Mouse (Mus musculus): ENCODE results near the gene Ust. TPM values are rescaled to one million over a fixed set of nuclear protein-coding genes. Genes with fewer than 3 reads are reported as not detected.

The Ust gene
- polyA plus RNA-seq, 1 experiment from 2014 or later, result 10.5 TPM

DNA sequence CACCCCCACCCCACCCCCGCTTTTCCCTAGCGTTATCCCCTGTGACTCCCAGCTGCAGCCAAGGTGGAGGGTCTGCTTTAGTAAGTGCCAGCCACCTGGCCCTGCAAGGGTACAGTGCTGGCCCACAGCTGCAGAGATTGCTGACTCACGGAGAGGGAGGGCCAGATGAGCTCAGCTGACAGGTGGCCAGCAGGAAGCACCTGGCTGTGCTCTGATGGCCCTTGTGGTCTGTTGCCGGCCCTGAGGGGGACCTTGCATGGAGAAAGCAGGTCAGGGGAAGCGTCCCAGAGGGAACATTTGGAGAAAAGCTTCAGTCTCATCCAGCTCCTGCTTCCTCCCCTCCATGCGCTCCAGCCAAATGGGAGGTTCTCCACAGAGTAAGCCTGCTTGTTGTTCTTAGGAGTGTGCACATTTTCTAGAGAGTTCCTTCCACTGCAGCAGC lies 231.3 kb downstream of the Ust start:
- ATAC-seq (ENCODE audit: low read depth), result peak; percentile 49; the same call in 1 of the 2 replicates
- Histone ChIP-seq H3K4me1 (ENCODE audit: control insufficient read depth, insufficient read depth, low read length) (peaks cover 3% of the 10 kb centered on the region; the same call in 1 of the 2 replicates), H3K27ac (ENCODE audit: low read depth, low read length) (no peak overlapping the region), H3K9ac (replicated peaks; ENCODE audit: low read depth, low read length) (no peak overlapping the region), H3K4me3 (ENCODE audit: low read depth, low read length) (no peak overlapping the region), H3K27me3 (ENCODE audit: control insufficient read depth, insufficient read depth, low read length) (no peaks in the 10 kb centered on the region), H3K4me2 (ENCODE audit: low read depth, low read length) (no peak overlapping the region), H3K36me3 (ENCODE audit: control insufficient read depth, insufficient read depth, low read length) (no peaks in the 10 kb centered on the region), H3K9me3 (ENCODE audit: control insufficient read depth, low read length) (no peaks in the 10 kb centered on the region)
- 26% methylated on average over 6 of the region's 6 CpGs for WGBS

DNA sequence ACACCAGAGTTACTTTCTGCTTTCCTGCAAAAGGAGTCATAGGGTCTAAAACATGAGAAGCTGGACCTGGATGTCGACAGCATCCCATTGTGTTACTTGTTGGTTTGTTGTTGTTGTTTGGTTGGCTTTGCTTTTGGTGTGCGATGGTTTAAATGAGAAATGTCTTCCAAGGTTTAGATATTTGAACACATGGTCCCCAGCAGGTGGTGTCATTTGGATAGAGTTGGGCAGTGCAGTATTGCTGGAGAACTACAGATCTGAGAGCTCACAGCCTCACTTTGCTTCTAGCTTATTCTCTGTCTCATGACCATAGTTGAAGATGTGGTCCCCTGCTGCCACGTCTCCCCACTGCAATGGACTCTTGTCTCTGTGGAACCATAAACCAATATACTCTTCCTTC lies 234.6 kb downstream of the Ust start:
- H3K36me3 ChIP-seq (ENCODE audit: control insufficient read depth, insufficient read depth, low read length), result no peaks in the 10 kb centered on the region
- WGBS, result 80% methylated on average over 3 of the region's 3 CpGs
- no peak overlapping the region for H3K9ac ChIP-seq (replicated peaks; ENCODE audit: low read depth, low read length)
- H3K27ac ChIP-seq (ENCODE audit: low read depth, low read length), result no peak overlapping the region
- no peak for ATAC-seq (ENCODE audit: low read depth)
- peaks cover 3% of the 10 kb centered on the region; the same call in 1 of the 2 replicates for H3K4me1 ChIP-seq (ENCODE audit: control insufficient read depth, insufficient read depth, low read length)
- H3K9me3 ChIP-seq (ENCODE audit: control insufficient read depth, low read length), result no peaks in the 10 kb centered on the region
- no peaks in the 10 kb centered on the region for H3K27me3 ChIP-seq (ENCODE audit: control insufficient read depth, insufficient read depth, low read length)
- no peak overlapping the region for H3K4me2 ChIP-seq (ENCODE audit: low read depth, low read length)
- no peak overlapping the region for H3K4me3 ChIP-seq (ENCODE audit: low read depth, low read length)

DNA sequence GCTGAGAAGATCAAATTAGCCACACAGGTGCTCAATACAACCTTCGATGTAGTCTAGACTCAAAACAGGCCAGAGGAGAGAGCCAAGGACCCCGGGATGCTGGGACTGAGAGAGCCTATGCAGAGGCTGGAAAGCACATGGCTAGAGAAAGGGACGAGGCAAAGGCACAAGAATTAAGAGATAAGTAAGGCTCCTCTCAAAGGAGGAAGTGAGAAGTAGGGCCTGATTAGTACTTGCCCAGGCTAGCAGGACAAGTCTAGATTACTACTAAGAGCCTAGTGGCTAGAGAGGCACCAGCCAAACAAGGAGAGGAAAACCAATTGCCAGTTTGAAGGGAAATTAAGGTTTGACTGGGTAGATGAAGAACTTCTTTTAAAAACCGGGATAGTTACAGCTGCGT lies 241.5 kb downstream of the Ust start:
- 85% methylated on average over 5 of the region's 5 CpGs for WGBS
- H3K9me3 ChIP-seq (ENCODE audit: control insufficient read depth, low read length), result no peaks in the 10 kb centered on the region
- no peaks in the 10 kb centered on the region for H3K36me3 ChIP-seq (ENCODE audit: control insufficient read depth, insufficient read depth, low read length)
- ATAC-seq (ENCODE audit: low read depth), result no peak
- H3K27ac ChIP-seq (ENCODE audit: low read depth, low read length), result no peak overlapping the region
- no peaks in the 10 kb centered on the region for H3K27me3 ChIP-seq (ENCODE audit: control insufficient read depth, insufficient read depth, low read length)
- no peak overlapping the region for H3K4me2 ChIP-seq (ENCODE audit: low read depth, low read length)
- no peak overlapping the region for H3K9ac ChIP-seq (replicated peaks; ENCODE audit: low read depth, low read length)
- H3K4me1 ChIP-seq (ENCODE audit: control insufficient read depth, insufficient read depth, low read length), result no peaks in the 10 kb centered on the region
- no peak overlapping the region for H3K4me3 ChIP-seq (ENCODE audit: low read depth, low read length)

DNA sequence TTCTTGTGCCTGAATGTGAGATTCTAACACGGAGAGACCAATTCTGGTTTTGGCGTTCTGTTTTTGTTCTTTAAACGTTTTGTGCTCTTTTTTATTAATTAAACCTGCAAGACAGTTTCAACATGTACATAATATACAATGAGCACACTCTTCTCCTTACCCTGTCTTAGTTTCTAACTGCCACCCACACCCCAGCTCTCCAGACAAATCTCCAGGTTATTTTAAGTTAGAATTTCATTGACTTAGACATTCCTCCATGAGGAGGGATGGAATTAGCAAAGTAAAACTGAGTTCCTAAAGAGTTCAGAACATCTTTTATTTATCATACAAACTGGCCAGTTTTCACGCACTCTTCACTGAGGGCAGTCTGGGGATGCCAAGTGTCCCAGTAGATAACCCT lies 248.9 kb downstream of the Ust start:
- WGBS, result 89% methylated on average over 4 of the region's 4 CpGs
- no peak for ATAC-seq (ENCODE audit: low read depth)
- Histone ChIP-seq H3K4me1 (ENCODE audit: control insufficient read depth, insufficient read depth, low read length) (no peaks in the 10 kb centered on the region), H3K27me3 (ENCODE audit: control insufficient read depth, insufficient read depth, low read length) (no peaks in the 10 kb centered on the region), H3K4me3 (ENCODE audit: low read depth, low read length) (no peak overlapping the region), H3K27ac (ENCODE audit: low read depth, low read length) (no peak overlapping the region), H3K36me3 (ENCODE audit: control insufficient read depth, insufficient read depth, low read length) (no peaks in the 10 kb centered on the region), H3K9ac (replicated peaks; ENCODE audit: low read depth, low read length) (no peak overlapping the region), H3K4me2 (ENCODE audit: low read depth, low read length) (no peak overlapping the region), H3K9me3 (ENCODE audit: control insufficient read depth, low read length) (no peaks in the 10 kb centered on the region)

DNA sequence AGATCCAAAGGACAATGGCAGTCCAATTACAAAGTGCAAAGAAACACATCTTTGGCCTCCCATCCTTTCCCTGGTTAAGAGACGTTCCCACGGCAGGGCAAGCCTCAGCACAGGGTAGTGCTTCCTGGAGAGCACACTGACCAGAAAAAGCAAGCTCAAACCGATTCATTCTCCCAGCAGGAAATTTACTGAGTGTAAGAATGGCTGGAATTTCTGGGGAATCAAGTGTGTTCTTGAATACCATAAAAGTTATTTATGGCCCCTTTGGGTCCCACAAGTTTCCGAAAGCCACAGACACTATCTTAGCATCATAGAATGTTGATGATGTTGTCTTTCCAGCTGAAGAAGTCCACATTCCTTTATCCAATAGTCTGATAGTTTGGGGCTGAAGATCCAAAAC lies 258.9 kb downstream of the Ust start:
- H3K27me3 ChIP-seq (ENCODE audit: control insufficient read depth, insufficient read depth, low read length), result no peaks in the 10 kb centered on the region
- H3K4me2 ChIP-seq (ENCODE audit: low read depth, low read length), result no peak overlapping the region
- H3K4me1 ChIP-seq (ENCODE audit: control insufficient read depth, insufficient read depth, low read length), result no peaks in the 10 kb centered on the region
- ATAC-seq (ENCODE audit: low read depth), result no peak
- H3K36me3 ChIP-seq (ENCODE audit: control insufficient read depth, insufficient read depth, low read length), result no peaks in the 10 kb centered on the region
- no peak overlapping the region for H3K9ac ChIP-seq (replicated peaks; ENCODE audit: low read depth, low read length)
- 6% methylated on average over 4 of the region's 4 CpGs for WGBS
- no peak overlapping the region for H3K4me3 ChIP-seq (ENCODE audit: low read depth, low read length)
- no peaks in the 10 kb centered on the region for H3K9me3 ChIP-seq (ENCODE audit: control insufficient read depth, low read length)
- H3K27ac ChIP-seq (ENCODE audit: low read depth, low read length), result no peak overlapping the region

DNA sequence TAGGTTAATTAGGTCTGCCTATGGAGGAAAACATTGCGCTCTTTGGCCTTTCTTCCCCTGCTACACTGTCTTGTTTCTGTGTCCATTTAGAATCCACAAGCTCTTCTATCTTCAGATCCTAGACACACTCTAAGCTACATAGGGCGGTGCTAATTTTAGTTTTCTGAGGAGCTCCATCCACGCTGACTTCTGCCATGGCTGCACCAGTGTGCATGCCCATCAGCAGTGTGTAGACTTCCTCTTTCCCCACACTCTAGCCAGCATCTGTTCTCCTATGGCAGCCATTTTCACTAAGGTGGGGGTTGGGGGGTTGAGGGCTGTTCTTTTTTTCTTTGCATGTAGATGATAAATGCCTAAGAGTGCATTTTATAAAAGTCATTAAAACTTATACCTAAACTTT lies 268.6 kb downstream of the Ust start:
- Histone ChIP-seq H3K4me2 (ENCODE audit: low read depth, low read length) (no peak overlapping the region), H3K27ac (ENCODE audit: low read depth, low read length) (no peak overlapping the region), H3K4me3 (ENCODE audit: low read depth, low read length) (no peak overlapping the region), H3K9ac (replicated peaks; ENCODE audit: low read depth, low read length) (no peak overlapping the region), H3K36me3 (ENCODE audit: control insufficient read depth, insufficient read depth, low read length) (no peaks in the 10 kb centered on the region), H3K4me1 (ENCODE audit: control insufficient read depth, insufficient read depth, low read length) (no peaks in the 10 kb centered on the region), H3K9me3 (ENCODE audit: control insufficient read depth, low read length) (no peaks in the 10 kb centered on the region), H3K27me3 (ENCODE audit: control insufficient read depth, insufficient read depth, low read length) (no peaks in the 10 kb centered on the region)
- no peak for ATAC-seq (ENCODE audit: low read depth)
- WGBS, result 97% methylated on average over 3 of the region's 3 CpGs

DNA sequence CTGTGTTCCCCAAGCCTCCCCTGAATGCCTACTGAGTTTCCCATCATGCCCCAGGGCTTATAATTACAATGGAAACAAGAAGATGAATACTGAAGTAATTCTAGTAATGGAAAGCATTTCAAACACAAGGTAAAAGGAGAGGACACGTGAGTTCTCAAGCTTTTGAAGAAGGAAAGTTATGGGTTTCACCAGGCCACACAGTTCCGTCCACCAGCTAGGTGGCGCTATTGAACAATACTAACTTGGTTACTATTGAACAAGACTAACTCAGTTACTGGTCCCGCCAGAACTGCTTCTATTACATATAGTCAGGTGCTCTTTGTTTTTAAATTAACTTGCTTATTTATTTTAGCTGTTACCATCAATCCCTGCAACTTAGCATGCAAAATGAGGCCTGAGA lies 276.3 kb downstream of the Ust start:
- no peak overlapping the region for H3K27ac ChIP-seq (ENCODE audit: low read depth, low read length)
- no peaks in the 10 kb centered on the region for H3K36me3 ChIP-seq (ENCODE audit: control insufficient read depth, insufficient read depth, low read length)
- ATAC-seq (ENCODE audit: low read depth), result no peak
- 18% methylated on average over 4 of the region's 4 CpGs for WGBS
- no peaks in the 10 kb centered on the region for H3K27me3 ChIP-seq (ENCODE audit: control insufficient read depth, insufficient read depth, low read length)
- H3K4me1 ChIP-seq (ENCODE audit: control insufficient read depth, insufficient read depth, low read length), result no peaks in the 10 kb centered on the region
- H3K4me3 ChIP-seq (ENCODE audit: low read depth, low read length), result no peak overlapping the region
- H3K9ac ChIP-seq (replicated peaks; ENCODE audit: low read depth, low read length), result no peak overlapping the region
- H3K4me2 ChIP-seq (ENCODE audit: low read depth, low read length), result no peak overlapping the region
- H3K9me3 ChIP-seq (ENCODE audit: control insufficient read depth, low read length), result no peaks in the 10 kb centered on the region

DNA sequence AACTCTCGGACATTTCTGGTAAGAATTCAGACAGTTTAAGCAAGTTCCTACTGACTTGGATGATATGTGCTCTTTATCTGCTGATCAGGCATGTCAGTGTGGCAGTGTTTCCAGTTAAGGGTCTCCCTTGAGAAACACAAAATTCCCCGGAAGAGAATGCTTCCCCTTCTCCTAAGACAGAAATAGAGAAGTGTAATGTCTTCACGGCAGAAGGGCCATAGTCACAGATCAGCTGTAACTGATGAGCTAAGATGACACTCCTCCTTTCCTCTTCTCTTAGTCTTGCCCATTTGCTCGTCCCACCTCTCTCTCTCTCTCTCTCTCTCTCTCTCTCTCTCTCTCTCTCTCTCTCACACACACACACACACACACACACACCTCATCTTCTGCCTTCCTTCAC lies 277.9 kb downstream of the Ust start:
- H3K4me1 ChIP-seq (ENCODE audit: control insufficient read depth, insufficient read depth, low read length), result no peaks in the 10 kb centered on the region
- no peak for ATAC-seq (ENCODE audit: low read depth)
- H3K27me3 ChIP-seq (ENCODE audit: control insufficient read depth, insufficient read depth, low read length), result no peaks in the 10 kb centered on the region
- no peak overlapping the region for H3K9ac ChIP-seq (replicated peaks; ENCODE audit: low read depth, low read length)
- 69% methylated on average over 4 of the region's 4 CpGs for WGBS
- H3K9me3 ChIP-seq (ENCODE audit: control insufficient read depth, low read length), result no peaks in the 10 kb centered on the region
- no peaks in the 10 kb centered on the region for H3K36me3 ChIP-seq (ENCODE audit: control insufficient read depth, insufficient read depth, low read length)
- H3K4me2 ChIP-seq (ENCODE audit: low read depth, low read length), result no peak overlapping the region
- H3K4me3 ChIP-seq (ENCODE audit: low read depth, low read length), result no peak overlapping the region
- H3K27ac ChIP-seq (ENCODE audit: low read depth, low read length), result no peak overlapping the region

DNA sequence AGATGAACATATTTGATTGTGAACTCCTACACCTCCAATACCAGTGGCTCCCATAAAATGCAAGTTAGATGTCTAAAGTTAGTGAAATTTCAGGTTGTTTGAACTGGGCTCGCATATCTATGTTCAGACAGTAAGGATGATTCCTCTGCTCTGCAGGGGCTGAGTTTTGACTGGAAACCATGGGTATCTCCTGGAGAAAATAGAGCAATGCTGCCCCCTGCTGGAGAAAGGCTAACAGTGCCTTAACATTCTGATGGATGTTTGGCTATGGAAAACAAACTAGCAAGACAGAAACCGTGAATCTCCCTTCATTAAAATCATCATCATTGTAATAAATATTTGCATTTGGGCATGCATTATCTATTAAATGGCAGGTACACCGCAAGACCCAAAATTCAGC lies 278.4 kb downstream of the Ust start:
- no peak overlapping the region for H3K4me3 ChIP-seq (ENCODE audit: low read depth, low read length)
- peak; percentile 83 for ATAC-seq (ENCODE audit: low read depth)
- H3K9ac ChIP-seq (replicated peaks; ENCODE audit: low read depth, low read length), result no peak overlapping the region
- H3K4me2 ChIP-seq (ENCODE audit: low read depth, low read length), result no peak overlapping the region
- H3K36me3 ChIP-seq (ENCODE audit: control insufficient read depth, insufficient read depth, low read length), result no peaks in the 10 kb centered on the region
- no peak overlapping the region for H3K27ac ChIP-seq (ENCODE audit: low read depth, low read length)
- 10% methylated on average over 3 of the region's 3 CpGs for WGBS
- H3K27me3 ChIP-seq (ENCODE audit: control insufficient read depth, insufficient read depth, low read length), result no peaks in the 10 kb centered on the region
- no peaks in the 10 kb centered on the region for H3K4me1 ChIP-seq (ENCODE audit: control insufficient read depth, insufficient read depth, low read length)
- H3K9me3 ChIP-seq (ENCODE audit: control insufficient read depth, low read length), result no peaks in the 10 kb centered on the region

Measured in neural tube, embryonic 14.5 days (tissue).